Mouse (Mus musculus) spleen, postnatal 36 days (tissue): Measurements from ENCODE around the gene Myd88.
A peak's percentile ranks its signal among the peaks of the same experiment; 100 is the strongest.
"Not testable (repeated sequence)": the region's sequence is repeated elsewhere in the genome, so short reads cannot be mapped to it uniquely, and the experiment has no call there.

ENCODE experiments used
- DNase-seq, 2 experiments: peaks; one replicate each; pipeline ENCODE4 v3.0.0; 2022; ENCODE audit warnings: low spot score in 2 of 2, mixed read lengths in 1 of 2

Gene Myd88

DNA sequence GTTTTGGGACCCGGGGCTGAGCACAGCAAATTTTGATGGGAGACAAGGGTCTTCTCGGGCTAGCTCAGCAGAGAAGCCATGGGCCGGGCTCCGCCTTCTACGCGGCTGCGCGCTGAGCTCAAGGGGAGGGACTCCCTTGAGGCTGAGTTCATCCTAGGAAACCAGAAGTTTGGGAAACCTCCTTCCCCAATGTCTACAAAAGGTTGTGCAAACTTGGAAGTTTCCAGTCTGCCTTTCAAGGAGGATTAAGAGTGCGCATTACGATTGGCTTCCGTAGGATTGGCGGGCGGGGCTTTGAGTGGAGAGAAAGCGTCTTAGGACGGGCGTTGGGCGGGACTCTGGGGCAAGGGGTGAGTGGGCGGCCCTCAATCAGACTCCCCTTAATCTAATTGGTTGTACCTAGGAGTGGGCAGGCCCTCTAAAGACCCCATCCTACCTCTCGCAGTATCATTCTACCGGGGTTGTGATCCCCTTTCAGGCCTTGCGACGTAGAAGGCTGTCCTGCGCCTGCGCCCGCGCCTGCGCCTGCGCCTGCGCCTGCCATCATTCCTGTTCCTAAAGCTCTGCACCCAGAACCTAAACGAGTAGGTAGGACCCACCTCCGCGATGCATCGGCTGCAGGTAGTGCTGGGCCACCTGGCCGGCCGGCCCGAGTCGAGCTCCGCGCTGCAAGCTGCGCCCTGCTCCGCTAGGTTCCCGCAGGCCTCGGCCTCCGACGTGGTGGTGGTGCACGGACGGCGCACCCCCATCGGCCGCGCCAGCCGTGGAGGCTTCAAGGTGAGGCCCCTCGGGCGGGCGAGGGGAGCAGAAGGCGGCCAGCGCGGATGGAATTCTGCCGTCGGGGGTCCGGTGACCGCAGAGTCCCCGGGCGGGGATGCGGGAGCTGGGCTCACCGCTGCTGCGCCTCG lies at the start of gene Myd88:
Gene Myd88 (minus strand): TSS at position 503 of the 908 bp plus-strand sequence.
- DNase-seq = peak; percentile 95 to 96

DNA sequence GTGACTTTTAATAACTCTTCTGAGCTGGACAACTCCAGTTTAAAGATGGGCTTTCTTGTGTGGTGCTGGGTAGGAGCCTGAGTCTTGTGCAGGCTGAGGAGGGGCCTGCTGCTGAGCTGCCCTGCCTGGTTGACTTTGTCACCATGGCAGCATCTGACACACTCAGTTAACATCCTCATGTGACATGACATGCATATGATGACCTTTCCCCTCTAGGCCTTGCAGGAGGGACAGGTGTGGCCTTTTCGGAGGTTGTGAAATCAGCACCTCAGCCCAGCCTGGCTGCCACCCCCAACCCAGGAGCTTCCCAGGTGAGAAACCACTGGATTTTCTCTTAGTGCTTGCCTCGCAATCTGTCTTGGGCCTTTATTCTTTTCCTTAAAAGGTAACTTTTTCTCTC lies 49.0 kb upstream of the Myd88 start:
- DNase-seq = no peak

DNA sequence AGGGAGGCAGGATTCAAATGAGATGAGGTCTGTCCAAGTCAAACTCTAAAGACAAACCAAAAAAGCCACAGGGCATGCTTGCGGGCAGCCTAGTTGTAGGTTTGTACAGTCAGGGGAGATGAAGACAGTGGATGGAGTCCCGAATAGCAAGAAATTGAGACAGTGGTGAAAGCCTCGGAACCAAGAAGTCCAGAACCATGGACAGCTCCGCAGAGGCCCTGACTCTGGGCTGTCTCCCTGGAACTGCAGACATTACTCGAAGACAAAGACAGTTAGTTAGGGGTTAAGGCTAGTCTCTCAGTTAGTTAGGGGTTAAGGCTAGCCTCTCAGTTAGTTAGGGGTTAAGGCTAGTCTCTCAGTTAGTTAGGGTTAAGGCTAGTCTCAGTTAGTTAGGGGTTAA lies 47.7 kb upstream of the Myd88 start:
- DNase-seq = no peak

DNA sequence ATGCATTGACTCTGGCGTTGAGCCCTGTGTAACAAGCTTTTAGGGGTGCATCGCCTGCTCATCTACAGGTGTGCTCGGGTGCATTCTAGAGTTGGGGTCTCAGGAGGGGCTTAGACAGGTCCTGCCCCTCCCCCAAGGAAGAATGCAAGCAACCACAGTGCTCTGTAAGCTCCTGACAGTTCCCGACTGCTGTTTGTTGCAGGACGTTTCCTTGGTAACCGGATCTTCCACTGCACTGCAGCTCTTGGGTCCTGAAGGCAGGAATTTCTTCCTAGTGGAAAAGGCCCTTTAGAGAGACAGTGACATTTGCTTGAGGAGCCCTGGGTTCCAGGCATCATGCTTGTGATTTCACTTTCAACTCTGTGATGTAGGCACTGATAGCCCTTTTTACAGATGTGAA lies 41.4 kb upstream of the Myd88 start:
- no peak for DNase-seq

DNA sequence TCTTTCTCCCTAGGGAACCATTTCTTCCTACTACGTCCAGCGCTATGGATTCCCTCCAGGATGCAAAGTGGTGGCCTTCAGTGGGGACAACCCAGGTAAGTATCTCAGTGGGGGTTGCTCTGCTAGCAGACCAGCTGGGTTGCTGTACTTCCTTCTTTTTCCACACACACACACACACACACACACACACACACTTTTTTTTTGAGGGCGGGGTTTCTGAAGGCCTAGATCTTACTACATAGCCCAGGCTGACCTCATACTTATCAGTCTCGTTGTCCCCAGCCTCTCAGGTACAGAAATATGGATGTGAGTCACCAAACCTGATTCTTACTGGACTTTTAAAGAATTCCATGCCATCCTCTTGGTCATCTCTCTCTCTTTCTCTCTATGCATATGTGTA lies 37.0 kb upstream of the Myd88 start:
- no peak for DNase-seq

DNA sequence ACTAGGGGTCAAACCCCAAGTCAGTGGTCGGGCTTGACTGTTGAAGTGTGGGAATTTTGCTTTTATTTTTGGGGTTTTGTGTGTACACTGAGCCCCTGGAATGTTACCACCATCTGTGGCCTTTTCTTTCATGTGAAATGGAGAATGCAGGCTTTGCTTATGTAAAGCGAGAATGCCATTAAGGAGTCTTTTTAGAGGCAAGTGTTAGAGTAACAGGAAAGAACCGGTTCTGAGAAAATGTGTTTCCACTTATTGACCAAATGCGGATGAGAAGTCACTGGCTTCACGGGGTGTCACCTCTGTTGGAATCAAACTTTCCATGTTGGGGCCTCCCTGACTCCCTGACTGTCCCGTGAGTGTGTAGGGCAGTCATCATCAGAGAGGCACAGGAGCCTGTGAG lies 34.3 kb upstream of the Myd88 start:
- DNase-seq = no peak

DNA sequence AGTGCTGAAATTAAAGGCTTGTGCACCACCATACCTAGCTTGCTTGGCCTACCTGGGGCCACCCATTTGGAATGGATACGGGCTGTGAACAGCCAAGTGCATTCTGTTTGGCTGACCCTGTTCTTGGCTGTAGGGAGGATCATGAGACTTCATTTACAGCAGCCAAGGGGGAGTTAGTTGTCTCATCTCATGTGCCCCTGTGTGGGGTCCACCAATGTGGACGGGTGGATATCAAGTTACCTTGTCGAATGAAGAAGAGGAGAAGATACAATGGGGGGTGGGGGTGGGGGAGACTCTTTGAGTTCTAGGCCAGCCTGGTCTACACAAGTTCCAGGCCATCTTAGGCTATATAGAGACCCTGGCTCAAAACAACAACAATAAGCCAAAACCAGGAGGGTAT lies 33.8 kb upstream of the Myd88 start:
- no peak for DNase-seq

DNA sequence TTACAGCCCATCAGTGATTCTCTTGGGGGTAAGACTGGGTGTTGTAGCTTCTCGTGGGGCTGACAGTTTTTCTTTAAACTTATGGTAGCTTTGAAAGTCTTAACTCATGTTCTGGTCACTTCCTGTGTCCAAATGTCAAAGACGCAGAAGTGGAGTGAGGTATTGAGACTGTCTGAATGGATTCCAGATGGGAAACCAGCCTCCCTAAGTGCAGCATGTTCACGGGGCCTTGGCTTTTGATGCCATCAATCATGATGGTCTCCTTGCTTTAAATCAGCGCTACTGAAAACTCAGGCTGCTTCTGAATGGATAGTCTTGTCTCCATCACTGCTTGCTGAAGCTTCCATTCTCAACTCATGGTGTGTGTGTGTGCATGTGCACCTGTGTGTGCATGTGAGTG lies 30.0 kb upstream of the Myd88 start:
- no peak for DNase-seq

DNA sequence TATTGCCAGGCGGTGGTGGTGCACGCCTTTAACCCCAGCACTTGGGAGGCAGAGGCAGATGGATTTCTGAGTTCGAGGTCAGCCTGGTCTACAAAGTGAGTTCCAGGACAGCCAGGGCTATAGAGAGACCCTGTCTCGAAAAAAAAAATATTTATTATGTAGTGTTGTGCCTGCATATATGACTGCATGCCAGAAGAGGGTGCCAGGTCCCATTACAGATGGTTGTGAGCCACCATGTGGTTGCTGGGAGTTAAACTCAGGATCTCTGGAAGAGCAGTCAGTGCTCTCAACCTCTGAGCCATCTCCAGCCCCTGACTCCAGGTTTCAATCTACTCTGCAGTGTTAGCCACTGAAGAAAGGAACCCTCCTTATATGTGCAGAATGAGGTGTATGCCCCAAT lies 29.6 kb upstream of the Myd88 start:
- DNase-seq = not testable (repeated sequence)

DNA sequence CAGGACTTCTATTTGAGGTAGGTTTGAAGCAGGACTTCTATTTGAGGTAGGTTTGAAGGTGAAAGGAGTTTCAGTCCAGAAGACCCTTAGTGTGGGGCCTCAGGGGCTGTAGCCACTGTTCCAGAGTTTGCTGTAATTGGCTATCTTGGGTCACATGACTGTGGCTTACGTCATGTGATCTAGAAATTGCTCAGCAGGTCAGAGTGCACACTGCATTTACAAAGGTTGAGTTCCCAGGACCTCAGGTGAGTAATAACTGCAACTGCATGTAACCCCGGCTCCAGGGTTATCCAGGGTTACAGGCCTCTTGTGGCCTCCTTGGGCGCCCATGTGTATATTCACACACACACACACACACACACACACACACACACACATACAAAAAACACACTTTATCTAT lies 27.2 kb upstream of the Myd88 start:
- no peak for DNase-seq

DNA sequence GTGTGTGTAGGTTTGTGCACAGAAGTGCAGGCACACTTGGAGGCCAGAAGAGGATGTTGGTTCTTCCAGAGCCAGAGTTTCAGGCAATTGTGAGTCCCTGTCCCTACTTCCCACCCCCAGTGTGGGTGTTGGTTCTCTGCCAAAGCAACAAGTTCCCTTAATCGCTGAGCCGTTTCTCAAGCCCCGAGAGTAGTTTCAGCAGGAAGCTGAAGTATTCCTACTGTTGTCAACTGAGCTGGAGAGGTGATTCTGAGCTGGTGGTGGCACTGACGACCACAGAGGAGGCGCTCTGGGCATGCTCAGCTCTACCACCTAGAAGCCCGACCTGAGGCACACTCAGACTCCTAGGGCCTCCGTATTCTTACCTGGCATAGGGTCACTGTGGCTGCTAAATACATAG lies 24.1 kb upstream of the Myd88 start, which contains the start of gene Slc22a14:
Gene Slc22a14 (minus strand): TSS at position 270 of the 400 bp plus-strand sequence.
- DNase-seq = peak; percentile 26 to 27

DNA sequence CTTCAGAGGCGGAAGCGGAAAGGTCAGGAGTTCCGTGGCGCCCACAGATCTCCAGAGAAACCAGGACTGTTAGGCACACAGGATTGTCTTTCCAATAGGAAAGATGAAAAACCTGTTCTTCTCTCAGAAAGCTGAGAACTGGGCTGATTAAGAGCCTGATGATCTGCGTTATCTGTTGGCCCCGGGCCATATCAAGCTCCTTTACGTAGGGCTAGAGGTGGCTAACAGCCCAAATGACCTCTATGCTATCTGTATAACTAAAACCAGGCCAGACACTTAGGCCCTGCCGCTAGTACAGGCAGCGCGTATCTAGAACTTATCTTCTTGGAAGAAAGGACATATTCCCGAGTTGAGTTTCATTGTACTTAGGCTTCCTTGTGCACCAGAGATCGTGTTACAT lies 22.0 kb upstream of the Myd88 start:
- DNase-seq = no peak

DNA sequence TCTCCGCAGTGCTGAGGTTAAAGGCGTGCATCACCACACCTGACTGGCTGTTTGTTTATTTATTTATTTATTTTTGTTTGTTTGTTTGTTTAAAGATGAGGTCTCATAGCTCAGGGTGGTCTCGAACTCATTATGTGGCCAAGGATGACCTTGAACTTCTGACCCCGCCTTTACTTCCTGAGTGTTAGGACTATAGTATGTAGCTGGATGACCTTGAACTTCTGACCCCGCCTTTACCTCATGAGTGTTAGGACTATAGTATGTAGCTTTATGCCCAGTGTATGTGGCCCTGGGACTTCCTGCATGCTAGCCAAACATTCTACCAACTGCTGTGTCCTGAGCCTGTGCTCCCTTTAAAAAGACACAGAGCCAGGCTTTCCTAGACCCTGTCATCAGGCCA lies 20.2 kb upstream of the Myd88 start:
- DNase-seq = no peak

DNA sequence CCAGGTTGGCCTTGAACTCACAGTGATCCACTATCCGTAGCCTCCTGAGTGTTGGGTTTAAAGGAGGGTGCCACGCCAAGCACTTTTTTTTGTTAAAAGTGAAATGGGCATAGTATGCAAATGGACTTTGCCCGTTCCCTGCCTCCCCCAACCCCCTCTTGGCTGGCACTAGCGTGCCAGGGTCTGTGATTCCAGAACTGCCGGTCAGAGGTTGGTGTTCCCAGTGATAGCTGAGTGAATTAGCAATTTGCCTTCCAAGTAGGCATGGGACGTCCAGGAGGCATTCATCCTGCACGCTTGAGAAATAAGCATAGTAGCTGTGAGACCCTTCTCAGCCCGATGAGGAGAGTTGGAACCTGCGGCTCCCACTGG lies 16.8 kb upstream of the Myd88 start:
- no peak for DNase-seq

DNA sequence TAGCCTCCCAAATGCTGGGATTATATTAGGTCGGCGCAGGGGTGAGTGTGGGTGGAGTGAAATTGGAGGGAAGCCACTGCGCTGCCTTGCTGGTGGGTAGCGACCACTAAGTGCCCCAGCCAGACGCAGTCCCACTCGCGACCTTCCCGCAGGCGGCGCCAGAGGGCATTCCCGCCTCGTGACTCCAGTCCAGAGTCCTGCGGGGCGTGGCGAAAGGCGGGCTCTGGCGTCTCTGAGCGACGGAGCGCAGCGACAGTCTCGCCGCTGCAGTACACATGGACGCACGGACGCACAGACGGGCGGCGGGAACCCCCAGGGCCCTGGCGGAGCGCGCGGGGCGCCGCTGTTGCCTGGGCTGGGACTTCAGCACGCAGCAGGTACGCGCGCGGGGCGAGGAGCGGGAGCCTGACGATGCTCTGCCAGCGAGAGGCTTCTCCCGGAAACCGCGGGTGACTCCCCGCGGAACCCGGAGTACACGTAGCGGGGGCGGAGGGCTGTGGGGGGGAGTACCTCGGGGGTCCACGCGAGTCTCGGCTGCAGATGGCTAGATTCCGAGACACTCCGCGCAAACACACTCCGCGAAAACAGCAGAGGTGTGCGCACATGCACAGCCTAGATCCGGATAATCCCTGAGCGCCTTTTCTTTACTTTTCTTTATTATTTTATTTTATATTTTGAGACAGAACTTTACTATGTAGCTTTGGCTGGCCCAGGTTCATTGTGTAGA lies 16.3 kb upstream of the Myd88 start, which contains the start of gene Xylb:
Gene Xylb (plus strand): TSS at position 51 of the 727 bp plus-strand sequence.
- DNase-seq = peak; percentile 83 to 87

DNA sequence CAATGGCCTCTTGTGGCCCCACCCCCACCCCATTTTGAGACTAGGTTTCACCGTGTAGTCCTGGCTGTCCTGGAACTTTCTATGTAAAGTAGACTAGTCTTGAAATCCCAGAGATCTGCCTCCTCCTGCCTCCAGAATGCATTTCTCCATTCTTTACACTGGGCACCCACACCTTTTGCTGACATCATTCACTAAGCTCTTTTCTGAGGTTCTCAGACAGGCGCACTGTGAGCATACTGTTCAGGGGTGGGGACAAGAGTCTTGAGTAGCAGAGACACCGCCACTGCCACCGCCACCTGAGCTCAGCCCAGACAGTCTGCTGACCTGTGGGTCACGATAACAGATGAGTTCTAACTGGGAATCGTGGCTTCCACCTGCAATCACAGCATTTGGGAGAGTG lies 14.7 kb upstream of the Myd88 start:
- DNase-seq = no peak

DNA sequence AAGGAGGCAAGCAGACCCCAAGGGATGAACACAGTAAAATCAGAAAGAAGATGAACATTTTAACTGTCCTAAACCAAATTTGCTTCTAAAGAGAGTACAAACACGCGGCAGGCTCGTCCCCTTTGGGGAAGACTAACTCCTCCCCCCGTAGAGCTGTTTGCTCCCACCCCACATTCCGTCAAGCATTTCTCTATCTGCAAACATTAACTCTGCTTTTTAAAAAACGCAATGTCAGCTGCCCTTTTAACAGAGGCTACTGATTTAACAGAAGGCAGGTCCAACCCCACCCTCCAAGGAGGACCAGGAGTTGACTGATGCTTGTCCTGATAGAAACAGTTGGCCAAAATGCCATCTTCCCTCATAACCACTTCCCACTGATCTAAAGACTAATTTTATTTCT lies 12.7 kb upstream of the Myd88 start:
- no peak for DNase-seq

DNA sequence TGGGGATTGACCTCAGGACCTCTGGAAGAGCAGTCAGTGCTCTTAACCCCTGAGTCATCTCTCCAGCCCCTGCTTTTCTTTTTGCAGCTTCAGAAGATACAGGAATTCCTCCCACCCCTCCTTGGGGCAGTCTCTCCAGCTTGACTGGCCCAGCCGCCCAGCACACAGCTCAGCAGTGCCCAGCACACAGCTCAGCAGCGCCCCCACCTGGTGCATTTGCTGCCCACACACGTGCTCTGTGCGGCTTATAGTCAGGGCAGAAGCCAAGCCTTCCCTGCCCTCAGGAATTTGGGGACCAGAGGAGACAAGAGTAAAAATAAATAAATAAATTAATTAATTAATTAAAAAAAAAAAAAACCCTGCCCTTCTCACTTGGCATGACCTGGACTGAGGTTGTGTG lies 10.8 kb upstream of the Myd88 start:
- peak; percentile 53 to 58 for DNase-seq

DNA sequence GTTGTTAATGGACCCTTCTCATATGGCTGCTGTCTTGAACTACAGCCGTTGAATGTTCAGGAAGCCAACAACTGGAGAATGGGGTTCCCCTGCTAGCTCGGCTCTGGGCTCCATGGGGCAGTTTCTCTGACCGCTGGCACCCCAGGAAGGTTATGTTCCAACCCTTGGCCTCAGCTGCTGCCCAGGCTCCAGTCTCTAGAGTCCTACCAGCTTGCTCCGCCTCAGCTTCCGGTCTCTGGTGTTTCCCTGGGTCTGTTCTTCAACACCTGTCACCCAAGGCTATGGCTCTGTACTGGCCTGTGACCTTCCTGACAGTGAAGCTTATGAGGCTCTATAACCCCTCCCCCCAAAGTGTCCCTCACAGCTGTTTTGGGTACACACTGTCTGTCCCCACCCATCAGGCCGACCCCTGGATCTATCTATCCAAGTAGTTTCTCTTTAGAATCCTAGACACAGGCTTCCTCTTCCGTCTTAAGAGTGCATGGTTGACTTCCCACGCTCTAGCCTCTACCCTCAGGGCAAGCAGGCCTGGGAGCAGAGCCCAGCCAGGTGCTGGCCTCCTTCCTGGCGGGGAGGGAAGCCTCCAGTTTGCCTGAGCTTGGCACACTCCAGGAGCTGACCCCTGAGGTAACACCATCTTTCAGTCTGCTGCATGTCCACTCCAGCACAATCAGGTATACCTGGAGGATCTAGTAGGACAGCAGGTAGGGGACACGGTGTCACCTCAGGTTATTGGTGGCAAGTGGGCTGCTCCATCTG lies 9.9 kb upstream of the Myd88 start:
- DNase-seq = no peak

DNA sequence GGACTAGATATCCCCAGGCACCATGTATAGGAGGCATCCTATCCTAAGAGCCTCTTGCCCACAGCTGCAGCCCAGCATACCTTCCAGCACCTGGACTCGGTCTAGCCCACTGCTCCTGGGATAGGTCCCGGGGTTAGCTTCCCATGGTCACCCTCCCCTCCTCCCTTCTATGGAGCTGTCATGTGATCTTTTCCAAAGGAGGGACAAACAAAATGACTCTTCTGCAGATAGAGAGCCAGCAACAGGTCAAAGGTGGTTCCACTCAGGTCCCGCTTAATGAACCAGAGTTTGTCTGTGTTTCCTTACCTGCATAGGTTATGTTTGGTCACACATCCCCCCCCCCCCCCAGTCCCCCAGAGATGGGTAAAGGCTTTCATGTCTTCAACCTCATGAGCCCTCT lies 9.3 kb upstream of the Myd88 start:
- DNase-seq = no peak

DNA sequence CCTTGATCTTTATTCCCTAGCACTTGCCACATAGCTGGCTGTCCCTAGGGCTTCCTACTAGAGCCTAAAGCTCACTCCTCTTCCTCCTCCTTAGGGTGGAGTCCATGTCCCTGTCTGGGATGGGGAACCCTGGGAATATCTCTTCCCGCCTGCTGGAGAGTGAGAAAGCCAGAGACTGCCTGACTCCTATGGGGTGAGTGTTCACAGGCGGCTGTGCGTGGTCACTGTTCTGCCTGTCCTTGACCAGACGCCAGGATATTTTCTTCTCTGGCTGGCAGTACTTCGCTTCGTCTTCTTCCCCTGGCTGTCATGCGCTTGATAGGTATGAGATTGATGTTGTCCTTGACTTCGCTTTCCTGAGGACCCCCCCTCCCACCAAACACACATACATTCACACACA lies 5.2 kb upstream of the Myd88 start:
- DNase-seq = no peak

DNA sequence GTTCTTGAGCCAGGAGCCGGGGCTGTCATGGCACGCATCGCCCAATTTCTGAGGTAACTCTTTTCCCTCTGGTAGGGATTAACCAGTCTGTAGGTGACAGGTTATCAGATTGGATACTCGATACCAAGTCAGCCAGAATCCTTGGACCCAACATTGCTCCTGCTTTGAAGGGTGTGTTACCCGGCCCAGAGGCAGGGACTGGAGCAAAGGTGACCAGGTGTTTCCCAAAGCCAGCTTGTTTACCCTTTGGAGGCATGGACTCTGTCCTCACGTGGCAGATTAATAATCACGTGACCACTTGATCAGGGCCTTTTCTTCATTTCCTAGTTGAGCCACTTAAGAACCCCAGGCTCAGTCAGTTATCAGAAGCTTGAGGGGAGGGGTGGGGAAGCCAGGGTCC lies 1.5 kb upstream of the Myd88 start:
- DNase-seq = no peak
